Mouse (Mus musculus) forebrain, embryonic 14.5 days (tissue): ENCODE measurements at regions not wholly inside any gene's neighbourhood (a gene's known extent, or its start where the extent isn't known, plus 50 kb on each side); places are given as distances from the start of the nearest gene placed in this dataset.

Source experiments
- ATAC-seq: fragments of 200-750 bp; cut with Nextera tagmentation; 2 replicates; pipeline ENCODE4 v1.8.0; 2017; ENCODE audit warnings: mild to moderate bottlenecking, moderate library complexity
- DNase-seq: peaks from one replicate; pipeline ENCODE4 v3.0.0-alpha.2; 2015; ENCODE audit warnings: low spot score
- H3K27ac ChIP-seq: fragments of 300-500 bp; sonication (generic); 2 replicates; pipeline ENCODE4 v1.5.1; 2014; ENCODE audit warnings: low read depth, mild to moderate bottlenecking, control low read depth, low read length, moderate library complexity
- H3K27me3 ChIP-seq: fragments of 300-500 bp; sonication (generic); replicated peaks from 2 replicates; pipeline ENCODE4 v1.6.1; 2014; ENCODE audit warnings: low read length, control low read depth, mixed read lengths; ENCODE audit not compliant: control insufficient read depth, insufficient read depth
- H3K36me3 ChIP-seq: fragments of 300-500 bp; sonication (generic); 2 replicates; pipeline ENCODE4 v1.6.1; 2014; ENCODE audit warnings: low read length, control low read depth; ENCODE audit not compliant: control insufficient read depth, insufficient read depth
- H3K4me1 ChIP-seq: fragments of 300-500 bp; sonication (generic); 2 replicates; pipeline ENCODE4 v1.6.1; 2014; ENCODE audit warnings: antibody characterized with exemption, low read length, control low read depth; ENCODE audit not compliant: control insufficient read depth, insufficient read depth
- H3K4me2 ChIP-seq: fragments of 300-500 bp; sonication (generic); 2 replicates; pipeline ENCODE4 v1.6.1; 2014; ENCODE audit warnings: mild to moderate bottlenecking, control low read depth, low read length
- H3K4me3 ChIP-seq: fragments of 300-500 bp; sonication (generic); 2 replicates; pipeline ENCODE4 v1.5.1; 2014; ENCODE audit warnings: low read depth, low read length, control low read depth
- H3K9ac ChIP-seq: fragments of 300-500 bp; sonication (generic); 2 replicates; pipeline ENCODE4 v1.6.1; 2014; ENCODE audit warnings: mild to moderate bottlenecking, low read length, control low read depth, moderate library complexity
- H3K9me3 ChIP-seq: fragments of 300-500 bp; sonication (generic); replicated peaks from 2 replicates; pipeline ENCODE4 v1.6.1; 2016; ENCODE audit warnings: low read length, control low read depth, mixed read lengths; ENCODE audit not compliant: control insufficient read depth
- WGBS: fragments of 180-500 bp; shearing (Covaris S2); extraction: QIAGEN DNeasy Blood & Tissue Kit; methylation state at CpG from one replicate; pipeline ENCODE4 v1.1.7; 2014; 5-methylcytosine and 5-hydroxymethylcytosine counted together

DNA sequence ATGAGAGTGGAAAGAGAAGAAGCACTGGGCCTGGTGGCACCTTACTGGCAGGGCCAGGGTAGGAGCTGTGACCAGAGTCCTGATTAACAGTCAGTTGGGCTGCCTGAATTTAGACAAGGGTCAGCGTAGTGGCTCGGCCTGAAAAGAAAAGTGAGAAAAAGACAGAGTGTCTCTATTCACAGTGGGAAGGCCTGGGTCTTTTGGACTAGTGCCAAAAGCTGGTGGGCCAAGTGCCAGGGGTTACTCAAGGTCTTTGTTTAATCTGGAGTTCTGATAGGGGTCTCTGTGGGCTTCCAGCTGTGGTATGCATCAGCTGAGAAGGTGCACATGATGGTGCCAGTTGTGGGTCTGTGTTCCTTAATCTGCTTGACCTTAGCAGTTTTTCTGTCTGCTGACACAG lies 2129.4 kb upstream of the Pcdh20 start:
- DNase-seq, result peak; percentile 43
- Histone ChIP-seq H3K27me3 (no peaks in the 10 kb centered on the region), H3K9me3 (no peaks in the 10 kb centered on the region), H3K4me2 (no peak overlapping the region), H3K36me3 (no peaks in the 10 kb centered on the region), H3K4me3 (no peak overlapping the region), H3K4me1 (peaks cover 3% of the 10 kb centered on the region), H3K27ac (no peak overlapping the region), H3K9ac (no peak overlapping the region)
- 0% methylated on average over 2 of the region's 2 CpGs for WGBS
- ATAC-seq, result peak; percentile 63
